Mouse (Mus musculus): ENCODE results near the gene Sh3gl1. TPM values are rescaled to one million over a fixed set of nuclear protein-coding genes. Genes with fewer than 3 reads are reported as not detected.
A peak's percentile ranks its signal among the peaks of the same experiment; 100 is the strongest.

The Sh3gl1 gene
- total RNA-seq (2012; rRNA removed) (36.7 and 41.0 TPM in 2 replicates), polyA plus RNA-seq (2012; ENCODE audit: insufficient read depth in 1 of 2, insufficient read length in 2 of 2, low read depth in 1 of 2, low replicate concordance in 2 of 2, missing spikeins in 1 of 2) (10 to 100 TPM in 1 of 2 experiments, not detected in 1; 78.4 TPM)

DNA sequence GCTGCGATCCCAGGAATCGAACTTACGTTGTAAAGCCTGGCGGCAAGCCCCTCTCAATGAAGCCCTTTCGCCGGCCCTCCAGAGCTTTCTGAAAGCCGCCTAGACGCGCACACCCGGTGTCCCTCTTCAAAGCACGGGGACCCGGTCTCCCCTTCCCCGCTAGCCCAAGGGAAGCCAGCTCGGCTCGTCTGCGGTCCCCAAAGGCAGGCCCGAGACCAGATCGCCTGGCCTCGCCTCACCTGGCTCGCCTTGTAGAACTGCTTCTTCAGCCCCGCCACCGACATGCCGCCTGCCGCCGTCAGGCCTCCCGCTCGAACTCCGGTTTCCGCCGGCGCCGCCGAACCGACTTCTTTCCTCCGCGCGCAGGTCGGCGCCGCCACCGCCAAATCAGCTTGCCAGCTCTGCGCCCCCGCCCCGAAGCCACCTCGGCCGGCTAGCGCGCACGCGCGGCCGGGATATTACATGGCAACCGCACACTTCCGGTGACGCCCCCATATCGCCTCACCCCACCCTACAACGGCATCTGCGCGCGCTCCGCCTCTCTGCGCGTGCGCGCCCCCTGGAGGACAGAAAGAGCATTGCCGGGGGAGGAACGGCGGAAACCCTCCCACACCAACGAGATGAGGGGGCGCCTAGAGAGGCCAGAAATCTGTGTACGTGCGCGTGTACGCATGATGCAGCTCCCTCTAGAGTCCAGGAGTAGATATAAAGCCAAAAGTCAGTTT, at the start of gene Sh3gl1:
Sh3gl1 (minus strand) TSS at position 460 of the 725 bp plus-strand sequence.
- peak within 1 kb of the TSS; percentile 88 for H3K9ac ChIP-seq (ENCODE audit: control insufficient read depth, low read depth, low read length, poor library complexity, severe bottlenecking)
- peaks cover 0 to 44% of the 10 kb centered on the region in 2 experiments; a peak in 2 of 4 replicates for H3K36me3 ChIP-seq (ENCODE audit: control insufficient read depth in 1 of 2, insufficient read depth in 2 of 2, low read length in 2 of 2)
- H3K9me3 ChIP-seq (replicated peaks; ENCODE audit: insufficient read depth, low read length), result no peaks in the 10 kb centered on the region
- DNase-seq (ENCODE audit: low read depth, low spot score), result peak; percentile 99
- peaks cover 59% of the 10 kb centered on the region for H3K79me2 ChIP-seq (ENCODE audit: control insufficient read depth, insufficient read depth, low read length, poor library complexity)
- H3K4me3 ChIP-seq (ENCODE audit: control insufficient read depth in 1 of 2, insufficient read depth in 1 of 2, low read depth in 2 of 2, low read length in 2 of 2), result peak within 1 kb of the TSS; percentile 80 to 84
- H3K4me1 ChIP-seq (ENCODE audit: control insufficient read depth in 1 of 2, insufficient read depth in 2 of 2, low read length in 2 of 2), result peaks cover 15 to 35% of the 10 kb centered on the region in 2 experiments
- H3K27ac ChIP-seq (ENCODE audit: control insufficient read depth, low read depth, low read length), result peak within 1 kb of the TSS; percentile 72
- H3K27me3 ChIP-seq (ENCODE audit: control insufficient read depth in 1 of 2, insufficient read depth in 2 of 2, low read length in 2 of 2), result no peaks in the 10 kb centered on the region
- TF ChIP-seq POLR2AphosphoS5 (IDR thresholded peaks at IDR 0.05; ENCODE audit: borderline replicate concordance, low read depth, low read length) (no peak), RCOR1 (IDR thresholded peaks at IDR 0.05; ENCODE audit: low read depth, low read length) (peak; percentile 75), CHD2 (IDR thresholded peaks at IDR 0.05; ENCODE audit: low read length) (0 out of 2 replicates have a peak, but pooled peaks have one; percentile 27), MEF2A (IDR thresholded peaks at IDR 0.05; ENCODE audit: extremely low read depth, insufficient replicate concordance, low read depth, low read length, poor library complexity, severe bottlenecking) (no peak), ELF1 (IDR thresholded peaks at IDR 0.05; ENCODE audit: low read depth, low read length) (peak; percentile 90), GABPA (IDR thresholded peaks at IDR 0.05; ENCODE audit: low read depth, low read length) (peak; percentile 78; the same call in 1 of the 2 replicates), ETS1 (IDR thresholded peaks at IDR 0.05; ENCODE audit: low read depth, low read length) (peak; percentile 75), GATA1 (IDR thresholded peaks at IDR 0.05; ENCODE audit: low read depth, low read length) (peak; percentile 10; the same call in 1 of the 2 replicates), MAX (IDR thresholded peaks at IDR 0.05; ENCODE audit: low read length) (peak; percentile 80; the same call in 1 of the 2 replicates), ZKSCAN1 (IDR thresholded peaks at IDR 0.05; ENCODE audit: low read depth, low read length) (no peak), CTCF (IDR thresholded peaks at IDR 0.05 in 2 of 3, conservative IDR thresholded peaks at IDR 0.05 in 1 of 3; ENCODE audit: control insufficient read depth in 1 of 3, insufficient read depth in 1 of 3, low read depth in 2 of 3, low read length in 3 of 3, poor library complexity in 1 of 3, severe bottlenecking in 1 of 3) (peak; percentile 89 to 99 (median 93)), USF1 (IDR thresholded peaks at IDR 0.05; ENCODE audit: low read depth, low read length) (no peak), TAL1 (IDR thresholded peaks at IDR 0.05; ENCODE audit: low read length) (no peak), SMC3 (IDR thresholded peaks at IDR 0.05; ENCODE audit: low read depth, low read length) (no peak), MYB (IDR thresholded peaks at IDR 0.05; ENCODE audit: low read depth, low read length) (0 out of 2 replicates have a peak, but pooled peaks have one; percentile 44), NELFE (IDR thresholded peaks at IDR 0.05; ENCODE audit: low read depth, low read length) (peak; percentile 92), NRF1 (IDR thresholded peaks at IDR 0.05; ENCODE audit: insufficient read depth, low read depth, low read length, poor library complexity, severe bottlenecking) (peak; percentile 91), MXI1 (IDR thresholded peaks at IDR 0.05; ENCODE audit: low read depth, low read length) (peak; percentile 93), ZMIZ1 (IDR thresholded peaks at IDR 0.05; ENCODE audit: low read depth, low read length) (peak; percentile 76; the same call in 1 of the 2 replicates), MAFK (IDR thresholded peaks at IDR 0.05; ENCODE audit: borderline replicate concordance, low read depth, low read length) (no peak), HCFC1 (IDR thresholded peaks at IDR 0.05; ENCODE audit: low read depth, low read length) (peak; percentile 93), CHD1 (IDR thresholded peaks at IDR 0.05; ENCODE audit: low read depth, low read length) (no peak), SIN3A (IDR thresholded peaks at IDR 0.05; ENCODE audit: low read length) (peak; percentile 93; the same call in 1 of the 2 replicates), E2F4 (IDR thresholded peaks at IDR 0.05; ENCODE audit: borderline replicate concordance, low read depth, low read length) (0 out of 2 replicates have a peak, but pooled peaks have one; percentile 75), ZC3H11A (IDR thresholded peaks at IDR 0.05; ENCODE audit: low read depth, low read length) (no peak), TCF12 (IDR thresholded peaks at IDR 0.05; ENCODE audit: low read depth, low read length) (peak; percentile 72), RAD21 (IDR thresholded peaks at IDR 0.05; ENCODE audit: low read depth, low read length) (no peak), JUND (IDR thresholded peaks at IDR 0.05; ENCODE audit: low read depth, low read length) (no peak), UBTF (IDR thresholded peaks at IDR 0.05; ENCODE audit: borderline replicate concordance, insufficient read depth, low read depth, low read length) (0 out of 2 replicates have a peak, but pooled peaks have one; percentile 53), TBP (IDR thresholded peaks at IDR 0.05; ENCODE audit: low read depth, low read length) (peak; percentile 89), POLR2A (IDR thresholded peaks at IDR 0.05; ENCODE audit: control insufficient read depth in 1 of 2, insufficient read depth in 1 of 2, low read depth in 1 of 2, low read length in 2 of 2, poor library complexity in 1 of 2) (peak; percentile 74 to 92; a peak in 3 of 4 replicates), MAZ (IDR thresholded peaks at IDR 0.05; ENCODE audit: low read depth, low read length) (0 out of 2 replicates have a peak, but pooled peaks have one; percentile 79), ZNF384 (IDR thresholded peaks at IDR 0.05; ENCODE audit: low read depth, low read length) (no peak), POLR2AphosphoS2 (IDR thresholded peaks at IDR 0.05; ENCODE audit: low read length) (peak; percentile 87), BHLHE40 (IDR thresholded peaks at IDR 0.05; ENCODE audit: borderline replicate concordance, low read depth, low read length) (peak; percentile 52; the same call in 1 of the 2 replicates)
